Mouse (Mus musculus): ENCODE results near the gene Mib2.
"Not testable (repeated sequence)": the region's sequence is repeated elsewhere in the genome, so short reads cannot be mapped to it uniquely, and the experiment has no call there.

- TF ChIP-seq POLR2A (IDR thresholded peaks at IDR 0.05; ENCODE audit: borderline replicate concordance, extremely low read depth, low read depth, low read length); CTCF (IDR thresholded peaks at IDR 0.05; ENCODE audit: insufficient read depth, low read length): not testable (repeated sequence)
These were observed 14.8 kb upstream of the Mib2 start for GRCm38 (mm10) chr4:155683670-155684277.
